Mouse (Mus musculus) left cerebral cortex, postnatal 14 days (tissue): ENCODE results near the gene Ano6. TPM values are rescaled to one million over a fixed set of nuclear protein-coding genes. Genes with fewer than 3 reads are reported as not detected.

Experiments used
- DNase-seq, 2 experiments: peaks; one replicate each; pipeline ENCODE4 v3.0.0; 2021 to 2022; ENCODE audit warnings: low spot score in 2 of 2, mixed read lengths in 1 of 2
- intact Hi-C: fragments of 180-260 bp; cut with DNase I; formaldehyde crosslinking; loops from one replicate; pipeline ENCODE4 v1.15.1; 2025
- total RNA-seq, 2 experiments: library from RNA; stranded (reverse); gene quantifications; 2 replicates each; pipeline ENCODE4 v1.2.3; 2021

Ano6 gene
- total RNA-seq, 2 experiments from 2014 or later = 16.9 to 22.0 TPM

GRCm38 (mm10) chr15:95839789-95840188, 49.1 kb downstream of the Ano6 start:
- intact Hi-C loops = no loop called here
- DNase-seq = no peak

GRCm38 (mm10) chr15:95843183-95843949, 52.7 kb downstream of the Ano6 start:
- DNase-seq = no peak
- intact Hi-C loops = no loop called here

- no peak for DNase-seq
- intact Hi-C loops = no loop called here
Observed at GRCm38 (mm10) chr15:95844412-95844811, 53.8 kb downstream of the Ano6 start.

GRCm38 (mm10) chr15:95846102-95846501, 55.5 kb downstream of the Ano6 start:
- intact Hi-C loops = no loop called here
- no peak for DNase-seq

- DNase-seq = no peak
Observed at GRCm38 (mm10) chr15:95848493-95849064, 57.9 kb downstream of the Ano6 start.

GRCm38 (mm10) chr15:95849513-95850411, 59.1 kb downstream of the Ano6 start:
- intact Hi-C loops = no loop called here
- DNase-seq = no peak

More at GRCm38 (mm10) chr15:95848493-95849064, 57.9 kb downstream of the Ano6 start:
- intact Hi-C loops = no loop called here

- DNase-seq = no peak
Observed at GRCm38 (mm10) chr15:95850546-95850945, 59.9 kb downstream of the Ano6 start.

GRCm38 (mm10) chr15:95855051-95855844, 64.6 kb downstream of the Ano6 start:
- DNase-seq = no peak
- intact Hi-C loops = no loop called here

More at GRCm38 (mm10) chr15:95850546-95850945, 59.9 kb downstream of the Ano6 start:
- intact Hi-C loops = no loop called here

- no peak for DNase-seq
- intact Hi-C loops = no loop called here
Observed at GRCm38 (mm10) chr15:95855953-95856352, 65.3 kb downstream of the Ano6 start.

- DNase-seq = no peak
- intact Hi-C loops = no loop called here
Observed at GRCm38 (mm10) chr15:95856684-95857595, 66.3 kb downstream of the Ano6 start.

GRCm38 (mm10) chr15:95858876-95859655, 68.4 kb downstream of the Ano6 start:
- intact Hi-C loops = no loop called here
- DNase-seq = no peak

GRCm38 (mm10) chr15:95863865-95864660, 73.4 kb downstream of the Ano6 start:
- no peak for DNase-seq
- intact Hi-C loops = no loop called here

- no peak for DNase-seq
- intact Hi-C loops = no loop called here
Observed at GRCm38 (mm10) chr15:95865311-95866100, 74.9 kb downstream of the Ano6 start.

GRCm38 (mm10) chr15:95868172-95868571, 77.5 kb downstream of the Ano6 start:
- intact Hi-C loops = no loop called here
- no peak for DNase-seq

- intact Hi-C loops = no loop called here
- DNase-seq = no peak
Observed at GRCm38 (mm10) chr15:95869611-95870010, 79.0 kb downstream of the Ano6 start.

GRCm38 (mm10) chr15:95871631-95872030, 81.0 kb downstream of the Ano6 start:
- intact Hi-C loops = no loop called here

More at GRCm38 (mm10) chr15:95871631-95872030, 81.0 kb downstream of the Ano6 start:
- no peak for DNase-seq
